Mouse (Mus musculus) neutrophil, adult 59 days (primary cell): ENCODE data around the gene Xlr3c. TPM values are rescaled to one million over a fixed set of nuclear protein-coding genes. Genes with fewer than 3 reads are reported as not detected.

ENCODE experiments used
- total RNA-seq, 2 experiments: library from RNA; stranded (reverse); gene quantifications; 1 replicate in 1 of 2; 2 replicates in 1 of 2; pipeline ENCODE4 v1.2.4; 2023

Gene Xlr3c
- not detected for total RNA-seq

GRCm38 (mm10) chrX:73265270-73265669, at the start of gene Xlr3c:
Xlr3c (minus strand) TSS chrX:73265390.

GRCm38 (mm10) chrX:73292876-73293275, 27.7 kb upstream of the Xlr3c start, which contains the start of the genes Xlr5a and Xlr5c:
Xlr5a (minus strand) TSS chrX:73292976.
Xlr5c (minus strand) TSS chrX:73292976.

GRCm38 (mm10) chrX:73242821-73243325, 22.3 kb downstream of the Xlr3c start, which contains the start of gene Xlr4c:
Xlr4c (minus strand) TSS chrX:73243130.

GRCm38 (mm10) chrX:73227914-73228605, 37.1 kb downstream of the Xlr3c start, which contains the start of gene F8a:
F8a (plus strand) TSS chrX:73228291.

DNA sequence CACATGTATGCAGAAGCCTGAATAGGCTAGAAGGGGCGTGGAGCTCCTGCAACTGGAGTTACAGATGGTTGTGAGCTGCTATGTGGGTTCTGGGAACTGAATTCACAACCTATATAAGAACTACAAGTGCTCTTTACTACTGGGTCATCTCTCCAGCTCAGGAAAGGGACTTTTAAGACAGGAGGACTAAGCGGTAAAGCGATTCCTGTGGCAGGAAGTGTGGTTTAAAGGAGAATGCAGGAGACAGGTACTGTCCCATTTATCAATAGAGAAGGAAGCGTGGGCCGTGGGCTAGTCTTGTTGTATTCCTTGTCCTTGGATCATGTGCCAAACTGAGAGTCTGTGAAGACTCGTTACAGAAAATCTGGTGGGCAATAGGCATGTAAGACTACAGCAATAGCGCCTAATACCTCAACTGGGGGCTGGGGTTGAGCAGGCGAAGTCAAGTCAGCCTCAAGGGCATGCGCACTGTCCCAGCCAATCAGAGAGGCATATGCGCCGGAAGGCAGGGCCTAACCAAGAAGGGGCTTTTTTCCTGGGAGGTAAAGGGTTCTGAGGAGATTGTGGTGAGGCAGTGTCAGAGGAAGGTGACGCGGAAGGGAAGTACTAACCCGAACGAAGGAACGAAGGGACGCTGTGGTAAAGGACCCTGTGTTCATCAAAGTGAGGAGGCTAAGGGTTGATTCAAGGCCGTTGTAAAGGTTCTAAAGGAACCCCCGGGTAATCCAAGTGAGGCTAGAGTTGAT, 51.2 kb downstream of the Xlr3c start, which contains the start of gene Xlr4b:
Xlr4b (plus strand) TSS at position 515 of the 746 bp plus-strand sequence.

Other genes starting within 250 kb of the Xlr3c start
- gene Pnma5, start 228.3 kb downstream of the Xlr3c start, total RNA-seq, result under 1 TPM; 0.60 to 0.80 TPM
- gene Pnma3, start 200.6 kb downstream of the Xlr3c start, total RNA-seq, result not detected
- gene Xlr4a, start 182.9 kb downstream of the Xlr3c start, total RNA-seq, result 1 to 10 TPM in 1 of 2 experiments, not detected in 1; 1.4 TPM
- gene Xlr3a, start 168.3 kb downstream of the Xlr3c start, total RNA-seq, result not detected
- gene Gm14685, start 148.3 kb downstream of the Xlr3c start, total RNA-seq, result under 1 TPM; 0.22 to 0.24 TPM
- gene Xlr5b, start 116.6 kb downstream of the Xlr3c start, total RNA-seq, result not detected
- gene DXBay18, start 115.9 kb downstream of the Xlr3c start, total RNA-seq, result under 1 TPM in 1 of 2 experiments, not detected in 1; 0.16 TPM
- gene Spin2d, start 88.4 kb downstream of the Xlr3c start, total RNA-seq, result not detected
- 1 to 10 TPM in 1 of 2 experiments, not detected in 1; 2.4 TPM for gene Xlr3b, start 73.2 kb downstream of the Xlr3c start, total RNA-seq
- 1 to 10 TPM; 1.3 to 3.2 TPM for gene Xlr4b, start 51.1 kb downstream of the Xlr3c start, total RNA-seq
- gene F8a, start 37.1 kb downstream of the Xlr3c start, total RNA-seq, result 1 to 10 TPM; 3.5 to 4.2 TPM
- 1 to 10 TPM in 1 of 2 experiments, under 1 TPM in 1; 0.49 to 3.8 TPM for gene Xlr4c, start 22.3 kb downstream of the Xlr3c start, total RNA-seq
- not detected for gene Xlr5a, start 27.6 kb upstream of the Xlr3c start, total RNA-seq
- gene Xlr5c, start 27.6 kb upstream of the Xlr3c start, total RNA-seq, result not detected
- gene Gm45015, start 71.5 kb upstream of the Xlr3c start, total RNA-seq, result not detected
- gene Zfp275, start 77.2 kb upstream of the Xlr3c start, total RNA-seq, result 1 to 10 TPM; 7.2 to 8.5 TPM
- not detected for gene Gm18336, start 133.3 kb upstream of the Xlr3c start, total RNA-seq
- not detected for gene Zfp92, start 145.7 kb upstream of the Xlr3c start, total RNA-seq
- gene Trex2, start 170.0 kb upstream of the Xlr3c start, total RNA-seq, result not detected
- gene Haus7, start 193.7 kb upstream of the Xlr3c start, total RNA-seq, result 10 to 100 TPM in 1 of 2 experiments, 1 to 10 TPM in 1; 9.9 to 14.4 TPM
- 1 to 10 TPM; 2.3 to 2.5 TPM for gene Bgn, start 218.2 kb upstream of the Xlr3c start, total RNA-seq
- gene Atp2b3, start 237.7 kb upstream of the Xlr3c start, total RNA-seq, result not detected